Mouse (Mus musculus) liver, embryonic 11.5 days (tissue): Measurements from ENCODE around the gene Slc25a25. TPM values are rescaled to one million over a fixed set of nuclear protein-coding genes. Genes with fewer than 3 reads are reported as not detected.
A peak's percentile ranks its signal among the peaks of the same experiment; 100 is the strongest.

Experiments used
- ATAC-seq: fragments of 200-750 bp; cut with Nextera tagmentation; replicated peaks from 2 replicates; pipeline ENCODE4 v1.8.0; 2017; ENCODE audit warnings: moderate number of reproducible peaks, mild to moderate bottlenecking, moderate TSS enrichment, moderate library complexity; ENCODE audit not compliant: low FRiP score
- DNase-seq: peaks from one replicate; pipeline ENCODE4 v3.0.0-alpha.2; 2017; ENCODE audit warnings: low spot score
- H3K27ac ChIP-seq: fragments of 300-500 bp; sonication (generic); 2 replicates; pipeline ENCODE4 v1.5.1; 2014; ENCODE audit warnings: mild to moderate bottlenecking, low read depth, low read length, control low read depth
- H3K27me3 ChIP-seq: fragments of 300-500 bp; sonication (generic); replicated peaks from 2 replicates; pipeline ENCODE4 v1.6.1; 2014; ENCODE audit warnings: low read length, mixed read lengths; ENCODE audit not compliant: control insufficient read depth, insufficient read depth
- H3K36me3 ChIP-seq: fragments of 300-500 bp; sonication (generic); 2 replicates; pipeline ENCODE4 v1.6.1; 2014; ENCODE audit warnings: mild to moderate bottlenecking, low read length, moderate library complexity, mixed read lengths; ENCODE audit not compliant: control insufficient read depth, insufficient read depth
- H3K4me1 ChIP-seq: fragments of 300-500 bp; sonication (generic); replicated peaks from 2 replicates; pipeline ENCODE4 v1.6.1; 2014; ENCODE audit warnings: low read length, mixed read lengths; ENCODE audit not compliant: control insufficient read depth, insufficient read depth
- H3K4me2 ChIP-seq: fragments of 300-500 bp; sonication (generic); 2 replicates; pipeline ENCODE4 v1.6.1; 2014; ENCODE audit warnings: mild to moderate bottlenecking, control low read depth, moderate library complexity
- H3K4me3 ChIP-seq: fragments of 300-500 bp; sonication (generic); 2 replicates; pipeline ENCODE4 v1.5.1; 2014; ENCODE audit warnings: low read depth, low read length, control low read depth
- H3K9ac ChIP-seq: fragments of 300-500 bp; sonication (generic); 2 replicates; pipeline ENCODE4 v1.6.1; 2014; ENCODE audit warnings: low read depth, low read length, control low read depth
- H3K9me3 ChIP-seq: fragments of 300-500 bp; sonication (generic); 2 replicates; pipeline ENCODE4 v1.6.1; 2016; ENCODE audit warnings: low read length, inconsistent platforms, mixed read lengths; ENCODE audit not compliant: control insufficient read depth
- WGBS: fragments of 180-500 bp; shearing (Covaris S2); extraction: QIAGEN DNeasy Blood & Tissue Kit; methylation state at CpG from one replicate; pipeline ENCODE4 v1.1.7; 2014; 5-methylcytosine and 5-hydroxymethylcytosine counted together
- polyA plus RNA-seq: library from polyadenylated mRNA; unstranded; fragments of >200 nt; fragmentation: Nextera tagmentation; extraction: Ambion mirVana; gene quantifications from 2 replicates; pipeline ENCODE4 v1.2.1, GENCODE M21; 2014

Gene Slc25a25
- polyA plus RNA-seq, 1 experiment from 2014 or later: 10.4 TPM

DNA sequence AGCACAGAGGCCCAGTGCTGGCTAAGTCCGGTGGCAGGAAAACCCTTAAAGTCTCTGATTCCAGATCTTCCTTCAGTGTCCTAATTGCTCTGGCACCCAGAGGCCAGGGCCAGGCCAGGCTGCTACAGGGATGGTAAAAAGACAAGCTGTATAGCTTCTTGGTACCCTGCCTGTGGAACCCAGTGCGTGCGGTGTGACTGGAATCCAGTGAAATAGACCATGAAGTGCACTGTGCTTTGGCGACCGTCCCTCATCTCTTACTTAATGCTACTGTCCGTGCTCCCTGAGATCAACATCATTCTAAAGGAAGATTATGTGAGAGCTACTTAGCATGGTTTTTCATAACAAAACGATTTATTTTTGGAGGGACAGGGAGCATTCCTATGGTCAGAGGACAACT is 39.8 kb downstream of the Slc25a25 start:
- Histone ChIP-seq H3K4me3 (no peak overlapping the region), H3K36me3 (peaks cover 11% of the 10 kb centered on the region), H3K27ac (no peak overlapping the region), H3K9me3 (no peaks in the 10 kb centered on the region), H3K9ac (no peak overlapping the region), H3K27me3 (no peaks in the 10 kb centered on the region), H3K4me2 (no peak overlapping the region), H3K4me1 (no peaks in the 10 kb centered on the region; the same call in 1 of the 2 replicates)
- WGBS: 82% methylated on average over 7 of the region's 7 CpGs
- DNase-seq (no peak), ATAC-seq (no peak)

DNA sequence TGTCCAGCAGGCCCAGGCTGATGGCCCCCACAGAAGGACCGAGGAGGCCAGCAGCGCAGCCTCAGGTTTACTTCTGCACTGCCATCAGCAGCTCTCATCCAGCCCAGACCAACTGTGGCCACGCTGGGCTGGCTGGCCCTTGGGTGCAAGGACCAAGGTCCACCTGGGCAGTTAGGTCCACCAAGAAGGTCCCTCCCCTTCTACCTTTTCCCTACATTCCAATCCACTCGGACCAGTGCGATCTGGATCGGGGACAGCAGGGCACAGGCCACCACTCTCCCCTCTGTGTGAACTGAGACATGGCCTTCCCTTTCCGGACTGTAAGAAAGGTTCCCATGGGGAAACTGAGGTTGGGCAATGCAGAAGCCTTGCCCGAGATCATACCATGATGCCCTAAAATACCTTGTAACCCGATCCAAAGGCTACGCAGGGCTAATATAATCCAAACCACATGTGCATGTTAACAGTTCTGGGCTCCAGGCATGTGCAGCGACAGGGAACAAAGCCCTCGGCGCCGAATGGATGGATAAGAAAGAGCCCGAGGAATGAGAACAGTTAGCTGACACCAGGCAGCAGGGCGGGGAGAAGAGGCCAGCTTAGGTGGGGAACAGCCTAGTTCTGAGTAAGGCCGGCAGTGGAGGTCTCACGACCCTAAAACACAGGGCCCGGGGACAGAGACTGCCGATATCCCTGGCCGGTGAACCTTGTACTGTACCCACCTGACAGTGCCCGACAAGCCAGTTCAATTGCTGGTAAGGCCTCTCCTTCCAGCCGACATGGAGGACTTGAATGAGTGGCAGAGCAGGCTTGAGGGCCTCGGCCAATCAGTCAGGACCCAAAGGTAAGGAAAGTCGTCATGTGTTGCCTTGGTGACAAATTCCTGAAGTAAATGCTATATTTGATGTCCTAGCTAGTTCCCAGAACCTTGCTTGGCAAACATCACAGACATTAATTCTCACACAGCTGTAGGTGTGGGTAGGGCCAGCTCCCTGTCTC is 42.5 kb downstream of the Slc25a25 start:
- no peak overlapping the region for H3K9ac ChIP-seq
- H3K27ac ChIP-seq: no peak overlapping the region
- no peaks in the 10 kb centered on the region; the same call in 1 of the 2 replicates for H3K4me1 ChIP-seq
- no peaks in the 10 kb centered on the region for H3K9me3 ChIP-seq
- H3K4me3 ChIP-seq: no peak overlapping the region
- no peaks in the 10 kb centered on the region for H3K36me3 ChIP-seq
- no peaks in the 10 kb centered on the region for H3K27me3 ChIP-seq
- 66% methylated on average over 25 of the region's 25 CpGs for WGBS
- DNase-seq: no peak
- no peak for ATAC-seq
- no peak overlapping the region for H3K4me2 ChIP-seq

GRCm38 (mm10) chr2:32407144-32407824 is 44.0 kb downstream of the Slc25a25 start:
- Histone ChIP-seq H3K27ac (no peak overlapping the region), H3K27me3 (no peaks in the 10 kb centered on the region), H3K4me3 (no peak overlapping the region), H3K9ac (no peak overlapping the region), H3K9me3 (no peaks in the 10 kb centered on the region), H3K4me1 (no peaks in the 10 kb centered on the region; the same call in 1 of the 2 replicates), H3K36me3 (0 out of 2 replicates have a peak, but pooled peaks cover 2% of the 10 kb centered on the region), H3K4me2 (no peak overlapping the region)
- DNase-seq (no peak), ATAC-seq (no peak)
- WGBS: 80% methylated on average over 7 of the region's 7 CpGs

- peak; percentile 79 for DNase-seq
- Histone ChIP-seq H3K9ac (no peak overlapping the region), H3K9me3 (no peaks in the 10 kb centered on the region), H3K4me1 (0 out of 2 replicates have a peak, but pooled peaks cover 4% of the 10 kb centered on the region), H3K27ac (no peak overlapping the region), H3K36me3 (0 out of 2 replicates have a peak, but pooled peaks cover 4% of the 10 kb centered on the region), H3K27me3 (no peaks in the 10 kb centered on the region), H3K4me2 (no peak overlapping the region), H3K4me3 (no peak overlapping the region)
- WGBS: 16% methylated on average over 2 of the region's 2 CpGs
- no peak for ATAC-seq
Observed at GRCm38 (mm10) chr2:32404663-32405062, 46.6 kb downstream of the Slc25a25 start.

DNA sequence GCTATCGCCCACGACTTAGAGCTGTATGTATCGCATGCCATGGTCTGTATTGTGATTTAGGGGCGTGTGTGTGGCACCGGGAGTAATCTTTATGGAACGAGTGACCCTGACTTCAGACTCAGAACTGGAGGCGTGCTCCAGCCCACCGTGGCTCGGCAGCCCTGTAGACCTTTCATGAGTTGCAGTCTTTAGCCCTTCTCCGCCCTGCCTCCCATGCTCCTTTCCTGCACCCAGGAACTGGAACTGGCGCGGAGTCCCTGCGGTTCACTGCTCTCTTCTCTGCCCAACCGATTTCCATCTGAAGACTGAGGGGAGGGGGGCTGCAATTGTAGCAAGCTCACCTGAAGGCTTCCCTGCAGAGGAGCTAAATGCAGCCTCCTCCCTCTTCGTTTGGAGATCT is 54.5 kb downstream of the Slc25a25 start:
- H3K4me2 ChIP-seq: peak overlapping the region; percentile 77
- 1% methylated on average over 15 of the region's 15 CpGs for WGBS
- peaks cover 18% of the 10 kb centered on the region for H3K4me1 ChIP-seq
- no peak for ATAC-seq
- H3K36me3 ChIP-seq: no peaks in the 10 kb centered on the region; the same call in 1 of the 2 replicates
- no peaks in the 10 kb centered on the region for H3K27me3 ChIP-seq
- no peak overlapping the region for H3K27ac ChIP-seq
- no peak for DNase-seq
- H3K4me3 ChIP-seq: peak overlapping the region; percentile 95
- H3K9ac ChIP-seq: peak overlapping the region; percentile 87
- H3K9me3 ChIP-seq: no peaks in the 10 kb centered on the region

DNA sequence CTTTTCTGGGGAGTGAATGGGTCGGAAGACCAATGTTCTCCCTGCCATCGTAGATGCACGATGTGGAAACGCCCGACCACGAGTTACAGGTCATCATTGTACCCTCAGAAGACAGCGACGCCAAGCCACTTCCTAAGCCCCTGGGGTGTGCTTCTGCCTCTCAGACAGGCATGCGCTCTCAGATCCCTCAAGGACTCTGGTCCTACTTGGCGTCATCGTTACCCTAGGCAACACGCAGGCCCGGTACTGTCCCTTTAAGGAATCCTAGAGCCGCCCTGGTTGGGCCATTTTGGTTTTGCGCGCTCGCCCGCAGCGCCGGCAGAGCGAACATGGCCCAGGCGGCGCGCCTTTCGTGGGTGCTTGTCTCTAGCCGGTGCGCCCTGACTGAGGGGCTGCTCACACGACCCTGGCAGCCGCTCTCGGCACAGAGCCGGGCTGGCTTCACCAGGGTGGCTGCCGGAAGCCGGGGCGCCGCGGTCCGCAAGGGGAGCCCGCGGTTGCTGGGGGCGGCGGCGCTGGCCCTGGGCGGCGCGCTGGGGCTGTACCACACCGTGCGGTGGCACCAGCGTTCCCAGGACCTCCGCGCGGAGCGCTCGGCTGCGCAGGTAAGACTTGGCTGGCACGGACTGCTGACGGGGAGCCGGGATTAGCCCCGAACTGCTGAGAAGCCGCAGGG is 55.2 kb downstream of the Slc25a25 start:
- under 1% methylated on average over 59 of the region's 59 CpGs for WGBS
- Histone ChIP-seq H3K4me1 (peaks cover 18% of the 10 kb centered on the region), H3K9ac (peak overlapping the region; percentile 87), H3K4me2 (peak overlapping the region; percentile 77), H3K36me3 (no peaks in the 10 kb centered on the region; the same call in 1 of the 2 replicates), H3K9me3 (no peaks in the 10 kb centered on the region), H3K4me3 (peak overlapping the region; percentile 95), H3K27ac (peak overlapping the region; percentile 89), H3K27me3 (no peaks in the 10 kb centered on the region)
- DNase-seq (peak; percentile 85), ATAC-seq (peak; percentile 91)

DNA sequence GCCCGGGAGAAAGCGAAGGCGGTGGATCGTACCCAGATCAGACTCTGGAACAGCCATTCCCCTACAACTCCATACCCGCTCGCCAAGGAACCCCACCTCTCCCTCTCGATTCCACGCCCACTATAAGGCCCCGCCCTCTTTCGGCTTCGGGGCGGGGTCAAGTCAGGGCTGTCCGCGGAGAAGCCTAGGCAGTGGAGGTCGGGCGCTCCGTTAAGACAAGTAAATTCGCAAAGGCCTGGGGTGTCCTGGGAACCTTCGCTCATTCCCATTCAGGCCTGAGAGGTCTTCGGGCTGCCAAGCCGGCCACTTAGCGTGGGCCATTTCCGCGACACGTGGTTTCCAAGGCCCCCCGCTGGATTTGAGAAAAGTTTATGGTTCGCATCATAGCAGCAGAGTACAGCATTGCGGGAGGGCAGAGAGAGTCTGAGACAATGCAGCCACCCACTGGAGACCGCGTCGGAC is 55.7 kb downstream of the Slc25a25 start, which contains the start of gene Ptges2:
Gene Ptges2 (plus strand): TSS at position 413 of the 462 bp plus-strand sequence.
- peak within 1 kb of the TSS; percentile 89 for H3K27ac ChIP-seq
- peak within 1 kb of the TSS; percentile 95 for H3K4me3 ChIP-seq
- DNase-seq (peak; percentile 89), ATAC-seq (peak; percentile 87)
- H3K4me1 ChIP-seq: peaks cover 18% of the 10 kb centered on the region
- H3K9ac ChIP-seq: peak within 1 kb of the TSS; percentile 87
- no peaks in the 10 kb centered on the region for H3K9me3 ChIP-seq
- H3K36me3 ChIP-seq: no peaks in the 10 kb centered on the region; the same call in 1 of the 2 replicates
- WGBS: under 1% methylated on average over 31 of the region's 31 CpGs
- H3K4me2 ChIP-seq: peak within 1 kb of the TSS; percentile 77
- no peaks in the 10 kb centered on the region for H3K27me3 ChIP-seq

DNA sequence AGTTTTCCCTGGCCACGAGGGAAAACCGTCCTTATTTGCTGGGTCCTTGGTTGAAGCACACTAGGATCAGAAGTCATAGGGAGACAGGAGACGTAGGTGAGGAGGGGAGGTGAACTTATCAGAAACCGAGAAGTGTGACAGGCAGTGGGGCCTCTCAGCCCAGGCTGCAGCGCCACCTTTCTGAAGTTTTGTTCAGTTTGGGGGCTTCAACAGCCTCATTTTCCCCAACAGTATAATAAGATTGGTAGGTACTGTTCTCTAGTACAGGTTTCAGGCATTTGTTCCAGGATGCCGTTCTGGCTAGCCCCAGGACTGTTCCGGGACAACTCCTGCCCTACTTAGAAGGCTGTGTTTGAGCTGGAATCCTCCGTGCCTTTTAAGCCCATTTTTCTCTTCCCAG is 56.3 kb downstream of the Slc25a25 start:
- Histone ChIP-seq H3K4me1 (peaks cover 16% of the 10 kb centered on the region), H3K36me3 (no peaks in the 10 kb centered on the region; the same call in 1 of the 2 replicates), H3K4me3 (peak overlapping the region; percentile 95), H3K9ac (peak overlapping the region; percentile 87), H3K9me3 (no peaks in the 10 kb centered on the region), H3K4me2 (peak overlapping the region; percentile 77), H3K27ac (peak overlapping the region; percentile 89), H3K27me3 (no peaks in the 10 kb centered on the region)
- ATAC-seq (peak; percentile 43), DNase-seq (no peak)
- WGBS: 4% methylated on average over 8 of the region's 8 CpGs
